Mouse (Mus musculus) lung, postnatal 4 days (tissue): ENCODE measurements around the gene Arhgef11.
A peak's percentile ranks its signal among the peaks of the same experiment; 100 is the strongest.

Source experiments
- DNase-seq, 2 experiments: peaks; one replicate each; pipeline ENCODE4 v3.0.0; 2021

Arhgef11 gene

DNA sequence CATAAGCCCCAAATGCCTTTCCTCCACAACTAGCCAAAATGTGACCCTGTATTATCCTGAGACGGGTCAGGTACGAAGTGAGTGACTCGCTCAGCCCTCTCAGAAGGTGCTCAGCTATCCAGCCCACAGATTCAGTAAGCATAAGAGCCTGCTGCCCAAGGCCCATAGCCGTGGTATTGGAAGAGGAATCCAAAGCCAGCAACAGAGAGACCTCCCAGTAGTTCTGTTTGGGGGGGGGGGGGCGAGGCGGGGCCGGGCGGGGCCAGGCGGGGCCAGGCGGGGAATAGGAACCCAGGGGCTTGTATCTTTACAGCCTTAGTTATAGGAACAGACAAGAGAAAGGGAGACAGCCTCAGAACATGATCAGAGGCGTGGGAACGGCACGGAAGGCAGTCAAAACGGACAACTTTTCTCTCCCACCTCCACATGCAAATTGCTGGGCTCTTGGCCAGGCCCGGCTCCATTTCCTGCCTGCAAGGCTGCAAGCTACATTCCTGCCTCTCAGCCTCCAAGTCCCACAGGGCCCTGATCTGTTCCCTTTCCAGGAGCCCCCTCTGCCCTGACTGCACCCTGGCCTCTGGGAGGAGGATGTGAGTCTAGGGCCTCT is 146.4 kb downstream of the Arhgef11 start:
- peak; percentile 81 to 89 for DNase-seq

DNA sequence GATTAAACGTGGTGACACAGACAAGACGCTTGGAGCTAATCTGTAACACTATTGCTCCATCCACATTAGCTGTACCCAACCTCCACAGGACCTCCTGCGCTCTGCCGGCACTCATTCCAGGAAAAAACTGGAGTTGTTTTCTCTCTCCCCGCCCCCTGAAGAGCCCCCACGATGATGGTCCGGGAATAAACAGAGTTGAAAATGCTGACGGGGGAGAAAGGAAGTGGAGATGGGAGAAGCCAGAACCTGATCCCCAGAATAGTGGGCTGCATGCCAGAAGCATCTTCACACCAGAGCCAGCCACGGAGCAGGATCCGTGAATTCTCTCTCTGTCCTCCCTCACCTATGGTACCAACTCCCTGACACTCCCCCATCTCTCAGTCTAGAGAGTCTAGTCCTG is 147.1 kb downstream of the Arhgef11 start:
- peak in 1 of 2 experiments; percentile 53 for DNase-seq

DNA sequence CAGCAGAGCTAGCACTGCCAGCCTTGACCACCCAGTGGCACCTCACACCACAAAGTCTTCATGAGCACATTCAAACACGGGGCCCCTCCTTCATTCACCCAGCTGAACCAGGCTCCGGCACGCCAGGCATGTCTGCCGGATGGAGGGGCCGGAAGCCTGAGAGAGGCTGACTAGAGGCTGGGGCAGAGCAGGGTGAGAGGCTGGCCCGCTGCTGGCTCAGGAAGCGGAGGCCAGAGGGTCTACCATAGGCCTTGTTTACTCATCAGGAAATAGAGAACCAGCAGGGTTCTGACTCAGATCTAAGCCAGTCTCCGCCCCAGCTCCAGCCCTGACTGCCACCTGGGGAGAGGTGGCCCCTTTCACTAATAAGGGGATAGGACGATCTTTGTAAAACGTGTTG is 147.7 kb downstream of the Arhgef11 start:
- DNase-seq: peak; percentile 80 to 88

DNA sequence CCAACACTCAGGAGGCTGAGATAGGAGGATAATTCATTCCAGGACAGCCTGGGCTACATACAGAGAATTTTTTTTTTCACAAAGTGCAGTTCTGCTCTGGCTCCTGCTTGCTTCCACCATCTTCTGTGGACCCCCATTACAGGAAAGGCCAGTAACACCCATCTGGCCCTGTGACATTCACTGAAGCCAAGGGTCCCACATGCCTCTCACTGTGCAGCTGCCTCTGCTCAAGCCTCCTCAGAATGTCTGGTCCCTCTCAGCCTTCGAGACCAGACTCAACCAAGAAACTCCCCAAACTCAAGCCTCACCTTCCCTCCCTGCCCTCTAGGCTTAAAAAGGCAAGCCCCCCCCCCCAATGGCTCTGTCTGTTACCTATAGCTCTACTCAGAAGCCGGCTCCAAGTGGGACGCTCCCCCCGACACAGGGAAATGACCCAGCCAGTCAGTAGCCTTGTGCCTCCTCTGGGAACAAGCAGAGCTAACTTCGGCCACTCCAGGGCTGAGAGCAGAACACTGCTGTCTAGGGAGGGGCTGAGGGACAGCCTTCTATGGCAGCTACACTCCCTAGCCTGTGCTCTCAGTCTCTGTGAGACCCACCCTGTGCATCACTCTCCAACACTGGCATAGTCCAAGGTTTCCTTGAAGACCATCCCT is 148.4 kb downstream of the Arhgef11 start:
- no peak for DNase-seq

- DNase-seq: no peak
Measured at GRCm38 (mm10) chr3:87766284-87766667, 148.9 kb downstream of the Arhgef11 start.

GRCm38 (mm10) chr3:87767764-87768163 is 150.4 kb downstream of the Arhgef11 start:
- peak in 1 of 2 experiments; percentile 62 for DNase-seq

- no peak for DNase-seq
Measured at GRCm38 (mm10) chr3:87768431-87768830, 151.1 kb downstream of the Arhgef11 start.

GRCm38 (mm10) chr3:87768844-87769243 is 151.5 kb downstream of the Arhgef11 start:
- DNase-seq: peak; percentile 92 to 95

DNA sequence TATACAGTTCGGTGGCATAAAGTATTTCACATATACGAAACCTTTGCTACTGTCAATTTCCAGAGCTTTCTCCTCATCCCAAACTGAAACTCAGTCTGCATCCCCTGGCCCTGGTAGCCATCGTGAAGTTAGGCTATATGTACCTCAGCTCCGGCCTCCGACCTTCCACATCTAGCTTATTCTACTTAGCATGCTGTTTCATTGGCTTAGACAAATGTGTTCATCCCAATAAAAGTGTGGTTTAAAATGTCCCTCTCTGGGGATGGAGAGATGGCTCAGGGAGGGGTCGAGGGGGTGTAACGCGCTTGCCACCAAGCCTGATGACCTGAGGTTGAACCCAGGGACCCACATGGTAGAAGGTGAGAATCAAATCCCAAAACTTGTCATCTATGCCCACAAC is 152.1 kb downstream of the Arhgef11 start:
- DNase-seq: no peak

DNA sequence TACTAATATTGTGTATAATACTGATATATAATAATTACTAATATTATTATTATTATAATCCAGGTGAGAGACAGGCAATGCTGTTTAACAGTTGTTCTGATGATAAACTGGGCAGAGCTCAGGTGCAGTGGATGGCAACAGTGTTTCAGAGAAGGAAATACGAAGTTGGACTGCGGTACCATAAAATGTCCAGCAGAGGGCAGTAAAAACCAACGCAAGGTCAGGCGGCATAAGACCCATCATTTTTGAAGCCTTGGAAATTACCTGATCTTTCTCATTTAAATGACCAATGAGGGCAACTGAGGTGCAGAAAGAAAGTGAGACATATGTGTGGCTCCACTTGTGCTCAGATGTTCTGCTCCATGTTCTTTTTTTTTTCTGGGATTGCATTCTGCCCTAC is 152.9 kb downstream of the Arhgef11 start:
- peak in 1 of 2 experiments; percentile 58 for DNase-seq

- no peak for DNase-seq
Measured at GRCm38 (mm10) chr3:87771088-87771487, 153.7 kb downstream of the Arhgef11 start.

- no peak for DNase-seq
Measured at GRCm38 (mm10) chr3:87778283-87778682, 160.9 kb downstream of the Arhgef11 start.

DNA sequence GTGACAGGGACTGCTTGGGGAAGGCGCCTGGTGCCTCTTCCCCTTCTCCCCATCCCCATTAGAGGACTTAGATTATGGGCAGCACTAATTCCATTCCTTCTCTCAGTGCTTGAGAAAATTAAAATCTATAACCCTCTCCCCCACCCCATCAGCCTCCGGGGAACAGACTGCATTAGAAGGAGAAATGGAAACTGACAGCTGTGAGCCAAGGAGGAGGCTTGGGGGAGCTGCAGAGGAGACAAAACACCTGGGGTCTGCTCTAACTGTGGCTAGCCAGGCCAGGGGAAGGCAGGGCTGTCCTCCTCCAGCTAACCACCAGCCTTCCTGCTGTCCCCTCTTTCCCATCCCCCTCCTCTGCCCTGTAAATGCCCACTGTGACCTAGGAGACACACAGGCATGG is 161.7 kb downstream of the Arhgef11 start:
- no peak for DNase-seq

DNA sequence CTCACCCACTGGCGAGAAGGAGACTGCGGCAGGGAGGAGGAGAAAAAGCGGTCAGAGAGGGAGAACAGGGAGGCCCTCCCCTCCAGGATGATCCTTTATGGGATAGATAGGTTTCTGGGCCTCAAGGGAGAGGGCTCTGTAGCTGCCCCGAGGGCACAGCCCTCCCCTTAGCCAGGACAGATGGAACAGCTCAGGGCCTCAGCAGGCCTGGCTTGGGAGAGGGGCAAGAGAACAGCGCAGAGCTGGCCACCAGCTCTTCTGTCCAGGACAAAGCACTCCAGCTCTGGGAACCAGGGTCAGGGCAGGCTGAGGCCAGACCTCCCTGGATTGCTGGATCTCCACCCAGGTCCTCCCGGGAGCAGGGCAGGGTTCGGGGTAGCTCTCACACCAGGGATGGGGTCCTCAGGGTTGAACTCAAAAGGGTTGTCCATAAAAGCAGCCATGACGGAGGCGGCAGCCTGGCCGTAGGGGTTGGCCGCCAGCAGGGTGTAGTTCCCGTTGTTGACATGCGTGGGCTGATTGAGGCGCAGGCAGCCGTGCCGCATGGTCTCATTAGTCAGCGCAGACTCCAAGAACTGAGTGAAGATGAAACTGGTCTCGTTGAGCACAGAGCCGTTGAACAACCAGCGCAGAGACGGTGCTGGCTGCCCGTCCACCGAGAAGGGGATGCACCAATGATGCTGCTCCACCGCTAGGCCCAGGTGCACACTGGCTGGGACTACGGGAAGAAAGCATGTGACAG is 166.1 kb downstream of the Arhgef11 start:
- peak in 1 of 2 experiments; percentile 25 for DNase-seq

DNA sequence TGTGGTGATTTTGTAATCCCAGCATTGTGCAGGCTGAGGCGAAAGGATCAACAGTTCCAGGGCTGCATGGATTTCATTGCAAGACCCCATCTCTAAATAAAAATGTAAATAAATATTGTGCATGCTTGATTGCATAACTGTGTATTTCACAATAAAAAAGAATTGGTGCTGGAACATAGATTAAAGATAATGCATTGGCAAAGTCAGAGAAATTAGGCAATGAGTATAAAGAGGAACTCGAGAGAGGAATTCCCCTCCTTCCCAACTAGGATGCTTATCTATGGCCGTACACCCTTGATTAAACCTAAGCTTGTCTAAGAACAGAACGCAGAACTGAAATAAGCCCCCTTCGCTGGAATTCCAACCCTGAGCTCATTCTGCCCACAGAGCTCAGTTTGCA is 167.8 kb downstream of the Arhgef11 start:
- DNase-seq: no peak

- DNase-seq: peak in 1 of 2 experiments; percentile 25
Measured at GRCm38 (mm10) chr3:87785626-87786214, 168.4 kb downstream of the Arhgef11 start.
